Mouse (Mus musculus) cerebellum, adult 2 months (tissue): ENCODE measurements around the gene Nmbr.

Experiments
- CTCF ChIP-seq: fragments of 200-500 bp; IDR thresholded peaks from 2 replicates; pipeline ENCODE4 v1.5.1; 2011; ENCODE audit warnings: low read depth, mild to moderate bottlenecking, control low read depth, low read length, moderate library complexity, borderline replicate concordance; ENCODE audit not compliant: insufficient read depth
- POLR2A ChIP-seq: fragments of 200-500 bp; IDR thresholded peaks from 2 replicates; pipeline ENCODE4 v1.6.1; 2011; ENCODE audit warnings: low read length, control low read depth, borderline replicate concordance; ENCODE audit not compliant: insufficient read depth

GRCm38 (mm10) chr10:14685663-14686062 is 19.7 kb upstream of the Nmbr start:
- TF ChIP-seq CTCF (no peak), POLR2A (no peak)
